Comparison of ENCODE assay signal across 13 mouse cellular contexts in genomic region chr15:85664432-85664828, GRCm38 (mm10).
DNase-seq lines count a peak whose midpoint lies in the region.
"Had no signal": no experiment of that assay in that cellular context is flagged by ENCODE, and none has a peak within 500 bp of the region (broad histone marks: within the 10 kb centered on the region; RNA-seq: fewer than 3 reads in every experiment).

No protein-coding gene starts in this region.

- H3K27ac ChIP-seq in brown adipose tissue, adult 24 weeks (replicated peaks; ENCODE audit: low read depth, low read length), result peak overlapping the region; percentile 44
- H3K27ac ChIP-seq: embryonic facial prominence, embryonic 13.5 days; heart, embryonic 15.5 days; liver, embryonic 14.5 days; macrophage had no signal

- peak overlapping the region; percentile 26; the same call in 1 of the 2 replicates for H3K4me3 ChIP-seq in brown adipose tissue, adult 24 weeks (ENCODE audit: insufficient read depth, low read depth, low read length)
- H3K4me3 ChIP-seq: embryonic facial prominence, embryonic 13.5 days; heart, embryonic 15.5 days had no signal

- peak; percentile 50 to 66 for DNase-seq in cerebellum, postnatal 10 days
- no peak for DNase-seq in cerebellum, adult 11 months
- DNase-seq in layer of hippocampus, postnatal 36 days, result peak; percentile 34 to 57
- no peak for DNase-seq in layer of hippocampus, adult 11-12 months (ENCODE audit: low spot score)
- DNase-seq in kidney, postnatal 36 days, result peak; percentile 69 to 82
- DNase-seq in lung, postnatal 25 days (ENCODE audit: low spot score), result no peak
- no peak for DNase-seq in natural killer cell, adult 2 months (ENCODE audit: low spot score in 2 of 2)
- DNase-seq: thymus, postnatal 25 days had no signal

- peaks cover 38% of the 10 kb centered on the region for H3K4me1 ChIP-seq in brown adipose tissue, adult 24 weeks (ENCODE audit: control insufficient read depth, insufficient read depth, insufficient read length, low read length)

Comparison
In these comparisons a context has a peak if more than half of its experiments do, and no peak if none do; other contexts are left out.
1. DNase-seq: peak in cerebellum, postnatal 10 days (2 of 2), layer of hippocampus, postnatal 36 days (2 of 2) and kidney, postnatal 36 days (2 of 2); none in cerebellum, adult 11 months (single experiment), layer of hippocampus, adult 11-12 months (single experiment), lung, postnatal 25 days (single experiment) and natural killer cell, adult 2 months (0 of 2).